Mouse (Mus musculus): ENCODE measurements at regions not wholly inside any gene's neighbourhood (a gene's known extent, or its start where the extent isn't known, plus 50 kb on each side); places are given as distances from the start of the nearest gene placed in this dataset.
A peak's percentile ranks its signal among the peaks of the same experiment; 100 is the strongest.
"Not testable (repeated sequence)": the region's sequence is repeated elsewhere in the genome, so short reads cannot be mapped to it uniquely, and the experiment has no call there.

- H3K9me3 ChIP-seq (ENCODE audit: control insufficient read depth, low read length), result no peaks in the 10 kb centered on the region
- DNase-seq (ENCODE audit: low read depth in 3 of 3, low spot score in 3 of 3), result no peak
- no peak overlapping the region for H3K27ac ChIP-seq
- H3K27me3 ChIP-seq (ENCODE audit: control insufficient read depth, insufficient read depth, low read length), result no peaks in the 10 kb centered on the region
- no peak for ATAC-seq (ENCODE audit: insufficient read depth)
- no peaks in the 10 kb centered on the region for H3K4me1 ChIP-seq (replicated peaks; ENCODE audit: control insufficient read depth in 2 of 2, insufficient read depth in 2 of 2, low read length in 1 of 2)
- no peaks in the 10 kb centered on the region for H3K36me3 ChIP-seq (replicated peaks; ENCODE audit: control insufficient read depth, insufficient read depth, low read depth)
- TF ChIP-seq CTCF (IDR thresholded peaks at IDR 0.05; ENCODE audit: low read depth) (no peak), EP300 (IDR thresholded peaks at IDR 0.05; ENCODE audit: low read depth) (no peak)
- no peak overlapping the region for H3K9ac ChIP-seq (replicated peaks)
- 47% methylated on average over 1 of the region's 1 CpGs for WGBS (ENCODE audit: insufficient replicate concordance)
- no peak overlapping the region for H3K4me3 ChIP-seq (ENCODE audit: insufficient read depth in 1 of 2, low read depth in 2 of 2, low read length in 2 of 2)
- no peak overlapping the region for H3K4me2 ChIP-seq (ENCODE audit: low read depth)
Measured at GRCm38 (mm10) chr17:82399328-82399727, 661.2 kb upstream of the Slc8a1 start.

DNA sequence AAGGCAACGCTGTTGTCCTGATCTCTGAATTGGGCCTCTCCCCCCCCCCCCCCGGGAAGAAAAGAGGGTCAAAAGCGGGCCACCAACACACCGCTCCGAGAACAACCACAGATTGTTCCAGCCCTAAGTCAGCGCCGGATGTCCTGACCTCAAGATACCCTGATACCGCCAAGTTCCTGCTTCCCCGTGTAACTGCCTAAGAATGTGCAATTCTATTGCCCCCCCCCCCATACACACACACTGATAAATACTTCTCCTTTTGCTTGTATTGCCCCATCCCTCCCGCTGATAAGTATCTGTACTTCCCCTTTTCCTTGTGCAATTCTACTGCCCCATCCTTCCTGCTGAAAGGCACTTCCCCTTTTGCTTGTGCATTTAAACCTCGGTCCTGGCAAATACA lies 641.2 kb upstream of the Slc8a1 start:
- not testable (repeated sequence) for H3K27ac ChIP-seq; H3K9me3 ChIP-seq (ENCODE audit: control insufficient read depth, low read length); H3K4me3 ChIP-seq (ENCODE audit: insufficient read depth in 1 of 2, low read depth in 2 of 2, low read length in 2 of 2); DNase-seq (ENCODE audit: low read depth in 3 of 3, low spot score in 3 of 3); H3K9ac ChIP-seq (replicated peaks); H3K27me3 ChIP-seq (ENCODE audit: control insufficient read depth, insufficient read depth, low read length); ATAC-seq (ENCODE audit: insufficient read depth); H3K36me3 ChIP-seq (replicated peaks; ENCODE audit: control insufficient read depth, insufficient read depth, low read depth); H3K4me2 ChIP-seq (ENCODE audit: low read depth); H3K4me1 ChIP-seq (replicated peaks; ENCODE audit: control insufficient read depth in 2 of 2, insufficient read depth in 2 of 2, low read length in 1 of 2)
- WGBS (ENCODE audit: insufficient replicate concordance), result 38% methylated on average over 4 of the region's 11 CpGs

DNA sequence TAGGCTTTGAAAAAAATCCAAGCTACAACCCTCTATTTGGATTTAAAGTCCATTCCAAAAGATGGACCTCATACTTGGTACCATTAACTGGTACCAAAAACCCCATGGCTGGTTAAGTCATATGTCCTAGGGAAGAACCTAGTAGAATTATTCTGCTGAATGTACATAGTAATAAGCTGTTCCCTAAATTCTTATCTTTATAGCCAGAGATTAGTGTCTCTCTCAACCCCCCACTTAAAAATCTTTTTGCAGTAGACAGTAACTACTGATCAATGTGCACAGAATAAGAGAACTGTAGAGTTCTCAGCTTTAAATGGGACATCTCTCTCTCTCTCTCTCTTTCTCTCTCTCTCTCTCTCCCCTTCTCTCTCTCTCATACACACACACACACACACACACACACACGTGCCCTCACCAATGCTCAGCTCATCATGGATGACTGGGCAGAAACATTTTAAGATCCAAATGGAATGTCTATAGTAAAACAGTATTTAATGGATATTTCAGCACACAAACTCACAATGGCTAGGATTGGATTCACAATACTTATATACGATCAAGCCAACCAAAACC lies 640.2 kb upstream of the Slc8a1 start:
- no peaks in the 10 kb centered on the region for H3K27me3 ChIP-seq (ENCODE audit: control insufficient read depth, insufficient read depth, low read length)
- H3K9ac ChIP-seq (replicated peaks), result no peak overlapping the region
- TF ChIP-seq CTCF (IDR thresholded peaks at IDR 0.05; ENCODE audit: low read depth), result no peak
- DNase-seq (ENCODE audit: low read depth in 3 of 3, low spot score in 3 of 3) (no peak), ATAC-seq (ENCODE audit: insufficient read depth) (no peak)
- no peaks in the 10 kb centered on the region for H3K36me3 ChIP-seq (replicated peaks; ENCODE audit: control insufficient read depth, insufficient read depth, low read depth)
- 58% methylated on average over 2 of the region's 2 CpGs for WGBS (ENCODE audit: insufficient replicate concordance)
- H3K4me2 ChIP-seq (ENCODE audit: low read depth), result no peak overlapping the region
- H3K9me3 ChIP-seq (ENCODE audit: control insufficient read depth, low read length), result no peaks in the 10 kb centered on the region
- no peaks in the 10 kb centered on the region; a peak in 1 of 4 replicates for H3K4me1 ChIP-seq (replicated peaks; ENCODE audit: control insufficient read depth in 2 of 2, insufficient read depth in 2 of 2, low read length in 1 of 2)
- 0 out of 4 replicates have a peak overlapping the region, but pooled peaks of 1 of the 2 experiments have one; percentile 8 for H3K4me3 ChIP-seq (ENCODE audit: insufficient read depth in 1 of 2, low read depth in 2 of 2, low read length in 2 of 2)
- no peak overlapping the region for H3K27ac ChIP-seq

DNA sequence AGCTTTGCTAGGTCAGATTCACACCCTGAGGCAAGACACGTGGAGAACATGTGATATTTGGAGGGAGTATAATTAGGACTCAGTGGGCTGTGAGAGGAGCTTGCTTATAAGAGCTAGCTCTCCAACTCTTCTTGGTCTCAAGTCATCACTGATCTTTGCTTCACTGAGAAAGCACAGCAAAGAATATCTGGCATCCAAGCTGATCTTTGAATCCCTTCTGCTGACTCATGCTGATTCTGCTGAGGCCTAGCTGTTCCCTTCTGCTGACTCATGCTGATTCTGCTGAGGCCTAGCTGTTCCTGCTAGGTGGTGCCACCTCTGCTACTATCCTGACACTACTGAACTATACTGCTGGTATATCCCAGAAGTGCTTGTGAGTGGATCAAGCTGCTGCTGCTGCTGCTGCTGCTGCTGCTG lies 639.0 kb upstream of the Slc8a1 start:
- H3K9me3 ChIP-seq (ENCODE audit: control insufficient read depth, low read length), result no peaks in the 10 kb centered on the region
- H3K27me3 ChIP-seq (ENCODE audit: control insufficient read depth, insufficient read depth, low read length), result no peaks in the 10 kb centered on the region
- TF ChIP-seq EP300 (IDR thresholded peaks at IDR 0.05; ENCODE audit: low read depth) (no peak), CTCF (IDR thresholded peaks at IDR 0.05; ENCODE audit: low read depth) (no peak)
- H3K27ac ChIP-seq, result no peak overlapping the region
- DNase-seq (ENCODE audit: low read depth in 3 of 3, low spot score in 3 of 3) (peak; percentile 12 to 48 (median 24)), ATAC-seq (ENCODE audit: insufficient read depth) (peak; percentile 96)
- 59% methylated on average over 1 of the region's 1 CpGs for WGBS (ENCODE audit: insufficient replicate concordance)
- H3K4me2 ChIP-seq (ENCODE audit: low read depth), result no peak overlapping the region
- H3K9ac ChIP-seq (replicated peaks), result no peak overlapping the region
- H3K4me3 ChIP-seq (ENCODE audit: insufficient read depth in 1 of 2, low read depth in 2 of 2, low read length in 2 of 2), result no peak overlapping the region
- H3K4me1 ChIP-seq (replicated peaks; ENCODE audit: control insufficient read depth in 2 of 2, insufficient read depth in 2 of 2, low read length in 1 of 2), result no peaks in the 10 kb centered on the region; a peak in 1 of 4 replicates
- H3K36me3 ChIP-seq (replicated peaks; ENCODE audit: control insufficient read depth, insufficient read depth, low read depth), result no peaks in the 10 kb centered on the region

DNA sequence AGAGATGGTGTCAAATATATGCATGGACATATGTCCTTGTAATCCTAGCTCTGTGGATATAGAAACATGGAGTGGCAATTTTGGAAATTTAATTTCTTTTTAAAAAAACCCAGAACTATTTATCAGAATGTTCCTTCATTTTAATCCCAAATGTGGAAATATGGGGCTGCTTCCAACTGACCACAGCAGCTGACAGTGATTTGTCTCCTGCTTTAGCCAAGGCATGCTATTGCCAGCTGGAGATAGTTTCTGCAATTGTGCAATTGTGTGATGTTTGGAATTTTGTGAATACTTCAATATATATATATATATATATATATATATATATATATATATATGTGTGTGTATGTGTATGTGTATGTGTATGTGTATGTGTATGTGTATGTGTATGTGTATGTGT lies 629.7 kb upstream of the Slc8a1 start:
- H3K36me3 ChIP-seq (replicated peaks; ENCODE audit: control insufficient read depth, insufficient read depth, low read depth), result no peaks in the 10 kb centered on the region
- ATAC-seq (ENCODE audit: insufficient read depth) (no peak), DNase-seq (ENCODE audit: low read depth in 3 of 3, low spot score in 3 of 3) (no peak)
- H3K9ac ChIP-seq (replicated peaks), result no peak overlapping the region
- no peak overlapping the region for H3K4me2 ChIP-seq (ENCODE audit: low read depth)
- no peaks in the 10 kb centered on the region for H3K9me3 ChIP-seq (ENCODE audit: control insufficient read depth, low read length)
- no peak for TF ChIP-seq CTCF (IDR thresholded peaks at IDR 0.05; ENCODE audit: low read depth)
- no peak for TF ChIP-seq EP300 (IDR thresholded peaks at IDR 0.05; ENCODE audit: low read depth)
- H3K27ac ChIP-seq, result no peak overlapping the region
- no peaks in the 10 kb centered on the region for H3K4me1 ChIP-seq (replicated peaks; ENCODE audit: control insufficient read depth in 2 of 2, insufficient read depth in 2 of 2, low read length in 1 of 2)
- no peaks in the 10 kb centered on the region for H3K27me3 ChIP-seq (ENCODE audit: control insufficient read depth, insufficient read depth, low read length)
- no peak overlapping the region for H3K4me3 ChIP-seq (ENCODE audit: insufficient read depth in 1 of 2, low read depth in 2 of 2, low read length in 2 of 2)

Data from liver, embryonic 14.5 days (tissue).